Comparison of ENCODE assay signal across 37 mouse cellular contexts in the genomic region with DNA sequence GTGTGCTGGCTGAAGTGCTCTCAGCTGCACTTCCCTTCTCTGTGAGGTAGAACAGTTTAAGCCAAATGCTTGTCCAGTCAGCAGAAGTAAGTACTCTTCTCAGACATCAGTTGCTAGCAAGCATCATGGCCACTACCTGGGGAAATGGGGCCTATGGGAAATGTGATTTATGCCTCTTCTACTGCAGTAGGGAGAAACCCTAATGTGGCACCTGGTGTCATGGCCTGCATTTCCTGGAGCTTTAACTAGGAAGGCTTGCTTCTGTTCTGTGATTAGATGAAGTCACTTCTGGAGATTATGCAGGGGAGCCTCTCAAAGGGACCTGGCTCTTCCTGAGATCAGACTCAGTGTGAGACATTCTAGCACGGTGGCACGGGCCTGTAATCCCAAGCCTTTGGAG. TPM values are rescaled to one million over a fixed set of nuclear protein-coding genes. Genes with fewer than 3 reads are reported as not detected.
"Had no signal": no experiment of that assay in that cellular context is flagged by ENCODE, and none has a peak within 500 bp of the region (broad histone marks: within the 10 kb centered on the region; RNA-seq: fewer than 3 reads in every experiment).

No protein-coding gene starts in this region.

- H3K4me2 ChIP-seq: heart, embryonic 11.5 days; hindbrain, embryonic 13.5 days; hindbrain, embryonic 15.5 days; kidney, embryonic 15.5 days; limb, embryonic 12.5 days; limb, embryonic 15.5 days; liver, embryonic 12.5 days had no signal

- H3K9me3 ChIP-seq: hindbrain, embryonic 13.5 days; hindbrain, embryonic 15.5 days; kidney, embryonic 15.5 days; limb, embryonic 12.5 days; limb, embryonic 15.5 days; liver, embryonic 12.5 days had no signal

- DNase-seq: gastrocnemius, postnatal 14 days; gastrocnemius, postnatal 36 days; heart, adult 11 months; heart, adult 2 months; heart, postnatal 10 days; heart, postnatal 36 days; kidney, adult 11 months; kidney, adult 2 months; kidney, adult 9 months; kidney, postnatal 14 days; kidney, postnatal 36 days; layer of hippocampus, adult 9-11 months; layer of hippocampus, postnatal 36 days; left cerebral cortex, postnatal 4 days had no signal

- H3K4me3 ChIP-seq: heart, adult 2 months; hindbrain, embryonic 13.5 days; hindbrain, embryonic 15.5 days; kidney, embryonic 15.5 days; limb, embryonic 12.5 days; limb, embryonic 15.5 days; liver, embryonic 12.5 days had no signal

- H3K9ac ChIP-seq: hindbrain, embryonic 13.5 days; hindbrain, embryonic 15.5 days; kidney, embryonic 15.5 days; limb, embryonic 12.5 days; limb, embryonic 15.5 days; liver, embryonic 12.5 days; liver, embryonic 14.5 days had no signal

- H3K27ac ChIP-seq: heart, adult 2 months; hindbrain, embryonic 13.5 days; hindbrain, embryonic 15.5 days; hindbrain, postnatal 0 days; kidney, embryonic 15.5 days; kidney, postnatal 0 days; limb, embryonic 12.5 days; limb, embryonic 15.5 days; liver, embryonic 12.5 days; liver, embryonic 14.5 days had no signal

- ATAC-seq: intestine, embryonic 16.5 days; liver, embryonic 12.5 days had no signal

- H3K27me3 ChIP-seq: hindbrain, embryonic 13.5 days; hindbrain, embryonic 15.5 days; kidney, embryonic 15.5 days; limb, embryonic 12.5 days; limb, embryonic 15.5 days; liver, embryonic 12.5 days had no signal

- H3K36me3 ChIP-seq: hindbrain, embryonic 13.5 days; hindbrain, embryonic 15.5 days; kidney, embryonic 15.5 days; limb, embryonic 12.5 days; limb, embryonic 15.5 days; liver, embryonic 12.5 days had no signal

RNA-seq across cellular contexts. Expression of a gene that starts 51.1 kb away (rescaled TPM):
- total RNA-seq: gastrocnemius, adult 18-20 months; gastrocnemius, adult 8-10 months; gastrocnemius, postnatal 14 days; gastrocnemius, postnatal 36 days; hematopoietic stem cell, adult 5-6 weeks; layer of hippocampus, adult 18-20 months; layer of hippocampus, adult 8-10 months; layer of hippocampus, postnatal 14 days; layer of hippocampus, postnatal 36 days; left cerebral cortex, adult 18-20 months; left cerebral cortex, postnatal 10 days; left cerebral cortex, postnatal 25 days; left cerebral cortex, postnatal 4 days; liver, adult 2 months had no signal
- polyA plus RNA-seq: intestine, embryonic 14.5 days; intestine, embryonic 16.5 days; large intestine, adult 2 months; limb, embryonic 12.5 days; liver, adult 2 months; liver, embryonic 12.5 days; liver, embryonic 14.5 days had no signal
